Mouse (Mus musculus) stomach, embryonic 14.5 days (tissue): Measurements from ENCODE around the gene Syt16. TPM values are rescaled to one million over a fixed set of nuclear protein-coding genes. Genes with fewer than 3 reads are reported as not detected.

ENCODE experiments used
- ATAC-seq: fragments of 200-750 bp; cut with Nextera tagmentation; 2 replicates; pipeline ENCODE4 v1.8.0; 2017; ENCODE audit warnings: low read depth, moderate TSS enrichment; ENCODE audit not compliant: insufficient number of reproducible peaks, insufficient read depth, low FRiP score
- H3K27ac ChIP-seq: fragments of 300-500 bp; sonication (generic); 2 replicates; pipeline ENCODE4 v1.5.1; 2014; ENCODE audit warnings: mild to moderate bottlenecking, low read length, moderate library complexity, mixed read lengths
- H3K27me3 ChIP-seq: fragments of 300-500 bp; sonication (generic); 2 replicates; pipeline ENCODE4 v1.6.1; 2014; ENCODE audit warnings: low read length, control low read depth, mixed read lengths; ENCODE audit not compliant: control insufficient read depth, insufficient read depth
- H3K36me3 ChIP-seq: fragments of 300-500 bp; sonication (generic); 2 replicates; pipeline ENCODE4 v1.6.1; 2014; ENCODE audit warnings: mild to moderate bottlenecking, control low read depth, low read length, moderate library complexity, mixed read lengths; ENCODE audit not compliant: control insufficient read depth, insufficient read depth
- H3K4me1 ChIP-seq: fragments of 300-500 bp; sonication (generic); 2 replicates; pipeline ENCODE4 v1.6.1; 2014; ENCODE audit warnings: low read length, control low read depth, mixed read lengths; ENCODE audit not compliant: control insufficient read depth, insufficient read depth
- H3K4me2 ChIP-seq: fragments of 300-500 bp; sonication (generic); replicated peaks from 2 replicates; pipeline ENCODE4 v1.6.1; 2014; ENCODE audit warnings: low read depth, low read length, control low read depth
- H3K4me3 ChIP-seq: fragments of 300-500 bp; sonication (generic); 2 replicates; pipeline ENCODE4 v1.5.1; 2014; ENCODE audit warnings: low read depth, low read length, control low read depth
- H3K9ac ChIP-seq: fragments of 300-500 bp; sonication (generic); replicated peaks from 2 replicates; pipeline ENCODE4 v1.6.1; 2014; ENCODE audit warnings: low read depth, mild to moderate bottlenecking, control low read depth, low read length, moderate library complexity, mixed read lengths
- H3K9me3 ChIP-seq: fragments of 300-500 bp; sonication (generic); 2 replicates; pipeline ENCODE4 v1.6.1; 2016; ENCODE audit warnings: low read depth, low read length, control low read depth; ENCODE audit not compliant: control insufficient read depth
- WGBS: fragments of 180-500 bp; shearing (Covaris S2); extraction: QIAGEN DNeasy Blood & Tissue Kit; methylation state at CpG from one replicate; pipeline ENCODE4 v1.1.7; 2014; 5-methylcytosine and 5-hydroxymethylcytosine counted together
- polyA plus RNA-seq: library from polyadenylated mRNA; unstranded; fragments of >200 nt; fragmentation: Nextera tagmentation; extraction: Ambion mirVana; gene quantifications from 2 replicates; pipeline ENCODE4 v1.2.1, GENCODE M21; 2014

Gene Syt16
- polyA plus RNA-seq, 1 experiment from 2014 or later = 2.3 TPM

DNA sequence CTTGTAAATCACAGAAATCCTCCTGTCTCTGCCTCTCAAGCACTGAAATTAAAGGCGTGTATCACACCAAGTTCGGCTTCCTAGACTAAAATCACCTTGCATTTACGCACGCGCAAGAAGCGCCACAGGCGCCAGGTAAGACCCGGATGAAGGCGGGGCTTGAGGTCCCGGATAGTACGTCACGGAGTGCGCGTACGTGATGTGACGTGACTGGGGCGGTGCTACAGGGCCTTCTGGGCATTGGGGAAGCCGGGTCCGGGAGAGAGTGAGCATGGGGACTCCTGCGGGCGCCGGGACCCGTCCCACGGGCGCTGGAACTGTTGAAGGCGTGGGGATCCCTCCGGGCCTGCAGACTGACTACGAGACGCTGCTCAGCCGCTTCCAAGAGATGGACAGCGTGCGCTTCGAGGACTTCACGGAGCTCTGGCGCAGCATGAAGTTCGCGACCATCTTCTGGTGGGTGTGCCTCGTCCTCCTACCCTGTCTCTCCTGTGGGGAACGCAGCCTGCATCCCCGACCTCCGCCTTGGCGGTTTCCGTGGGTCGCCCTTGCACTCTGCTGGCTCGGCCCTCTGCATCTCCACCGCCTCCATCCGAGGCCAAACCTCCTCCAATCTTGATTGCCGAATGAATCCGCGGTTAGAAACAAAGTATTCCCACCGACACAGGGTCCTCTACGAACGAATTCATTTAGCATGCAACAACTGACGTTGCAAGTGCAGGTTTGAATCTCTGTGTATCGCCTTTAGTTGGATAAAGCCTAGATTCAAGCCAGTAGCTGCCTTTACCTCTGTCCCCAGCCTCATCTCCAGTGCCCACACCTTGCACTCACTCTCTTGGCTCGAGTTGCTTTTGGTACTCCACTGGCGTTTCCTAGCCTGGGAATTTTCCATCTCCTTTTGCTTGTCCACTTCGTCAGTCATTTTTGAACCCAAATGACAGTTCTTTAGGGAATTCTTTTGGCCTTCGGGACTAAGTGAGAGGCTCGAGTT is 32.9 kb upstream of the Syt16 start, which contains the start of gene Snapc1:
TSS of gene Snapc1 (plus strand) at position 191 of the 991 bp plus-strand sequence.
- Histone ChIP-seq H3K4me2 (peak within 1 kb of the TSS; percentile 72), H3K9ac (peak within 1 kb of the TSS; percentile 49), H3K4me1 (peaks cover 6% of the 10 kb centered on the region), H3K27ac (peak within 1 kb of the TSS; percentile 68; the same call in 1 of the 2 replicates), H3K36me3 (peaks cover 17% of the 10 kb centered on the region; the same call in 1 of the 2 replicates), H3K9me3 (no peaks in the 10 kb centered on the region), H3K4me3 (peak within 1 kb of the TSS; percentile 59), H3K27me3 (no peaks in the 10 kb centered on the region)
- ATAC-seq = peak; percentile 100
- WGBS = 1% methylated on average over 60 of the region's 60 CpGs

GRCm38 (mm10) chr12:73969142-73969541 is 28.3 kb upstream of the Syt16 start:
- no peak for ATAC-seq
- 95% methylated on average over 8 of the region's 8 CpGs for WGBS
- peaks cover 45% of the 10 kb centered on the region for H3K36me3 ChIP-seq
- no peak overlapping the region for H3K27ac ChIP-seq
- H3K9me3 ChIP-seq = 0 out of 2 replicates have a peak, but pooled peaks cover 4% of the 10 kb centered on the region
- no peaks in the 10 kb centered on the region for H3K27me3 ChIP-seq
- H3K4me2 ChIP-seq = no peak overlapping the region
- peaks cover 6% of the 10 kb centered on the region for H3K4me1 ChIP-seq
- H3K4me3 ChIP-seq = no peak overlapping the region
- H3K9ac ChIP-seq = no peak overlapping the region

DNA sequence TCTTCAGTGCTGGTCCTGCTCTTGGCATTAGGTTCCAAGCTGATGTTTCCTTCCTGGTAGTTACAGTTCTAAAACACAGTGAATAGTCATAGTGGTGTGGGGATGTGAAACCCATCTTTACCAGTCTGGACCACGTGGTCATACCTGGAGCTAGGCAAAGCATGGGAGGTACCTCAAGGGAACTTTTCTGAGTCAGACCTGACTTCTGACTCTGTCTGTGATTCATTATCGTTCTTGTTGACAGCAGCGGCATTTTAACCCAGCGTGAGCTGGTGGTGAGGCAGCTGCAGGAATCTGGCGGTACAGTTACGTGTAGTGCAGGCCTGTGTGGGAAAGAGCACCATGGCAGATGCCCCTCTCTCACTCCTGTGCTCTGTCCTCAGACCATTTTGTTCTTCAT is 22.9 kb upstream of the Syt16 start:
- no peaks in the 10 kb centered on the region for H3K27me3 ChIP-seq
- H3K9me3 ChIP-seq = 0 out of 2 replicates have a peak, but pooled peaks cover 4% of the 10 kb centered on the region
- 83% methylated on average over 6 of the region's 6 CpGs for WGBS
- H3K36me3 ChIP-seq = peaks cover 64% of the 10 kb centered on the region
- H3K27ac ChIP-seq = no peak overlapping the region
- no peak for ATAC-seq
- H3K9ac ChIP-seq = no peak overlapping the region
- H3K4me2 ChIP-seq = no peak overlapping the region
- H3K4me3 ChIP-seq = no peak overlapping the region
- no peaks in the 10 kb centered on the region for H3K4me1 ChIP-seq

DNA sequence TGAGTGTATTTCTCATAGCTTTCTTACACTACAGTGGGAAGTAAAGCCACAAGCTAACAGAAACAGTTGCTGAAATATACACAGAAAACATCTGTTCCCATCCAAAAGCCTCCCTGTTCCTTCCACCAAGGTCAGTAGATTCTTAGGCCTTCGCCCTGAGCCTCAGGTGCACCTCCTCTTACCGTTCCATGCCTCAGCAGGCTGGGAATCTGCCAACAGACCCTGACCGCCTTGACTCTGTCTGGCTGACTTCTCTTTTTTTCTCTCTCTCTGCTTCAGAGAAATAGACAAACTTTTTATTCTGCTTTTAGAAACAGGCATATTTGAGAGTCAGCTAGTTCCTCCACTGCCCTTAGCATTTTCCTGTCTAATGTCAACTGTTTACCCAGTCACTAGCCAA is 19.3 kb upstream of the Syt16 start:
- peaks cover 47% of the 10 kb centered on the region for H3K36me3 ChIP-seq
- no peak overlapping the region for H3K27ac ChIP-seq

GRCm38 (mm10) chr12:73979667-73980066 is 17.8 kb upstream of the Syt16 start:
- ATAC-seq = no peak
- no peaks in the 10 kb centered on the region for H3K4me1 ChIP-seq
- H3K9me3 ChIP-seq = no peaks in the 10 kb centered on the region
- H3K4me2 ChIP-seq = no peak overlapping the region
- peaks cover 51% of the 10 kb centered on the region for H3K36me3 ChIP-seq
- no peaks in the 10 kb centered on the region for H3K27me3 ChIP-seq
- H3K9ac ChIP-seq = no peak overlapping the region
- H3K4me3 ChIP-seq = no peak overlapping the region
- H3K27ac ChIP-seq = no peak overlapping the region
- 85% methylated on average over 5 of the region's 5 CpGs for WGBS

More for the DNA sequence above, 19.3 kb upstream of the Syt16 start:
- H3K9ac ChIP-seq = no peak overlapping the region
- H3K4me3 ChIP-seq = no peak overlapping the region
- no peak overlapping the region for H3K4me2 ChIP-seq
- 90% methylated on average over 3 of the region's 3 CpGs for WGBS
- H3K9me3 ChIP-seq = no peaks in the 10 kb centered on the region
- H3K4me1 ChIP-seq = no peaks in the 10 kb centered on the region
- H3K27me3 ChIP-seq = no peaks in the 10 kb centered on the region
- ATAC-seq = no peak

GRCm38 (mm10) chr12:73982533-73982932 is 14.9 kb upstream of the Syt16 start:
- Histone ChIP-seq H3K4me2 (no peak overlapping the region), H3K9me3 (no peaks in the 10 kb centered on the region), H3K36me3 (peaks cover 43% of the 10 kb centered on the region), H3K4me1 (no peaks in the 10 kb centered on the region), H3K4me3 (no peak overlapping the region), H3K9ac (no peak overlapping the region), H3K27ac (no peak overlapping the region), H3K27me3 (no peaks in the 10 kb centered on the region)
- no peak for ATAC-seq
- 74% methylated on average over 14 of the region's 14 CpGs for WGBS

- Histone ChIP-seq H3K4me1 (no peaks in the 10 kb centered on the region), H3K4me3 (no peak overlapping the region), H3K9ac (no peak overlapping the region), H3K9me3 (no peaks in the 10 kb centered on the region), H3K4me2 (no peak overlapping the region), H3K27me3 (no peaks in the 10 kb centered on the region), H3K36me3 (peaks cover 16% of the 10 kb centered on the region; the same call in 1 of the 2 replicates), H3K27ac (no peak overlapping the region)
- WGBS = 84% methylated on average over 7 of the region's 7 CpGs
- ATAC-seq = no peak
Measured at GRCm38 (mm10) chr12:73986299-73986698, 11.2 kb upstream of the Syt16 start.

GRCm38 (mm10) chr12:73988393-73989008 is 9.0 kb upstream of the Syt16 start:
- no peaks in the 10 kb centered on the region for H3K4me1 ChIP-seq
- no peak for ATAC-seq
- WGBS = 81% methylated on average over 4 of the region's 4 CpGs

More at GRCm38 (mm10) chr12:73988393-73989008, 9.0 kb upstream of the Syt16 start:
- H3K27ac ChIP-seq = no peak overlapping the region
- no peak overlapping the region for H3K4me2 ChIP-seq
- no peak overlapping the region for H3K9ac ChIP-seq
- no peaks in the 10 kb centered on the region for H3K27me3 ChIP-seq
- H3K36me3 ChIP-seq = peaks cover 13% of the 10 kb centered on the region; the same call in 1 of the 2 replicates
- no peaks in the 10 kb centered on the region for H3K9me3 ChIP-seq
- H3K4me3 ChIP-seq = no peak overlapping the region
